Mouse (Mus musculus) fat pad, adult 2 months (tissue): ENCODE measurements around the gene Hectd4.
A peak's percentile ranks its signal among the peaks of the same experiment; 100 is the strongest.

ENCODE experiments used
- DNase-seq: peaks from one replicate; pipeline ENCODE4 v3.0.0-alpha.2; 2011; ENCODE audit warnings: low read depth, low spot score; ENCODE audit errors: extremely low read depth

The Hectd4 gene

DNA sequence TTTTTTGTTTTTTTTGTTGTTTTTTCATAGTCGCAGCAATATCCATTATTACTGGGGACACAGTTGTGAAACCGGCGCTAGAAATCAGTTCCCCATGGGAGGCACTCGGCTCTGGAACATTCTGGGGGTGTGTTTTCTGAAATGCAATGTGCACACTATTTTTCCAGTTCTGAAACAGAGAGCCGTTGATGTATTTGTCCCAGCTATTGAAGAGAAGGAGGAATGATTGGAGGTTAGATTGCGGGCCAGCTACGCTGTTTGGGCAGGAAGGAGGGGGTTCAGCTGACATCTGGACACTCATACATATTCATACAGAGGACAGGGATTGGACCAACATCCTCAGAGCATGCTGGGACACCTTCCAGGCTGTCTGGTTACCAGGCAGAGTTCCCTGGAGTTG lies 169.1 kb downstream of the Hectd4 start:
- DNase-seq: no peak

- DNase-seq: no peak
Measured at GRCm38 (mm10) chr5:121389691-121390090, 169.7 kb downstream of the Hectd4 start.

DNA sequence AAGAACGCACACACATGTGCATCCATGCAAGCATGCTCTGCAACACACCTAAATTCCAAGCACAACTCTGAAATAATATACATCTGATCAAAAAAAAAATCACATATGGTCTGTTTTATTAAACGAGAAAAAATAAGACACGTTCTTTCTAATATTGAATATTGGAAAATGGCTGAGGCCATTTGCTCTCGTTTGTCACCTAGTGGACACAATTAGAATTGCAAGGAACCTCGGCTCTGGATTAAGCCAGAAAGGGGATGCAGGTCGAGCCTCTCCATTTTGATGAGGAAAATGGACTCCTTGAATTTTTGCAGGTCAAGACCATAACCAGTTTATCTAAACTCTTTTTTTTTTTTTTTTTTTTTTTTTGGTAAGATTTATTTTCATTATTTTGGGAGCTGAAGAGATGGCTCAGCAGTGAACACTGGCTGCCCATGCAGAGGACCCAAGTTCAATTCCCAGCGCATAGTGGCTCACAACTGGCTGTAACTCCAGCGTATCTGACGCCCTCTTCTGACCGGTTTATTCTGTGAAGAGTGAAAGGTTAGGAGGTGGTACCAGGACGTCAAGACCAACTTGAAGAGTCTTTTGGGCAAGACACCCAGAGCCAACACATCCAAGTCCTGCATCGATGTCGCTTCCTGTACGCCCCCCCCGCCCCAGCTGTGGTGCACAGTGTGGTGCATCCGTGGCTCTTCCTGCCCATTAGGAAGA lies 172.8 kb downstream of the Hectd4 start:
- DNase-seq: no peak

DNA sequence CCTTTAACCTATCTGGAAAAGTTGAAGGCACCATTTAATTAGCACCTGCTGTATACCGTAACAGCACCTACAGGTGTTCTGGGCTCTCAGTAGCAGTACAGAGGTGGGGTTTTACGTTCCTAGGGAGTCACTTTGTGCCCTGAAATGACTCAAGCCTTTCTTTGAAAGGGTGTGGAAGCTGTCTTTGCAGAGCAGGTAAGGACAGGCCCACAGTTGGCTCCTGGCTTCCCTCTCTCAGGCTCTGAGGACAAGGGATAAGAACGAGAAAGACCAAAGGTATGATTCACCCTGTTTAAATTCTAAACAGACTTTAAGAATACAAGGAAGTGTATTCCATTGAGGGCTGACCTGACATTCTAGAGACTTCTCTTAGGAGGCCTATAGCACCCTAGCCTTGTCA lies 173.4 kb downstream of the Hectd4 start:
- DNase-seq: no peak

DNA sequence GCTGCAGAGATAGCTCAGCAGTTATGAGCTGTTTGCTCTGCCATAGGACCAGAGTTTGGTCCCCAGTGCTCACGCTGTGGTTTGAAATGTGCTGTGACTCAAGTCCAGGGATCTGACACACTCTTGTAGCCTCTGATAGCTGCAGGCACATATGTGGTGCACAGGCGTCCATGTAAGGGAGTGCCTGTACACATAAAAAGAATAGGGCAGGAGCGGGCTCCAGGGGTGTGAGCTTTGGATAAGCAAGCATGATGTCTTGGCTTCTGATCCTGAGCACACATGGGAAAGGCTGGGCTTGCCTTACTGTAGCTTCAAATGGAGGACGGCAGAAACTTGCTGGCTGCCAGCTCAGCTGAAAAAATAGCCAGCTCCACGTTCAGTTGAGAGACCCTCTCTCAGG lies 175.6 kb downstream of the Hectd4 start:
- DNase-seq: no peak

DNA sequence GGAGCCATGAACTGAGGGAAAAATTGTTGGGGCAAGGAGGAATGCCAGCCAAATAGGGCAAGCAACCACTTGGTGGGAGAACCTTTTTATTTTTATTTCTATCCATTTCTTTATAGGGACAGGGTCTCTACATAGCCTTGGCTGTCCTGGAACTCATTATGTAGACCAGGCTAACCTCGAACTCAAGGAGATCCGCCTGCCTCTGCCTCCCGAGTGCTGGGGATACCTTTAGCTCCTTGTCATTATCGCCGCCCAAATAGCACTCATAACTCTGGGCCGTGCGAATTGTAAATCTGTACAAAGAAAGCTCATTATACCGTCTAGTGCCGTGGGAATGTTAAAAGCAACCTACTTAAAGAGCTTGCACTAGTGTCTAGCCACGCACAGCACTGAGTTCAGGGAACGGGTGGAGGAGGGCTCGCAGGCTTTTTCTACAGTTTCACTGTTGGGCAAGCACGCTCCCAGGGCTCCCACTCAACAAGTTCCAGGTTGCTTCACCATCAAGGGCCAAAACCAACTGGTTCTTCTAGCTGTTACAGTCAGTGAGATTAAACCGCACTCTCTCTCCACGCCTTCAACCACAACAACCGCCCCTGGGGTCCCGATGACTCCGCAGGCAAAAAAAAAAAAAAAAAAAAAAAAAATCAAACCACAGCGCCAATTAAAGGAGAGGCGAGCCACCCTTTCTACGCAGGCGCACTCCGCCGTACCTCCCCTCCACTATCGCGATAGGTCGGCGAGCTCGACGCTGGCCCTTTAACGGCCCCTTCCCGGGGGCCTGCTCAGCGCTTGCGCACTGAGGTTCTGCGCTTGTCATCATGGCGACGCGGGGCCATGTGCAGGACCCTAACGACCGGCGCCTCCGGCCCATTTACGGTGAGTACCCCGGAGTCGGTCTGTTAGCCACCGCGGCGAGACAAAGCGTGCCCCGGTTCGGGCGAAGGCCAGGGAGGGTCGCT lies 177.4 kb downstream of the Hectd4 start, which contains the start of gene Naa25:
TSS of gene Naa25 (plus strand) at position 750 of the 959 bp plus-strand sequence.
- DNase-seq: peak; percentile 94

- DNase-seq: no peak
Measured at GRCm38 (mm10) chr5:121398146-121398964, 178.3 kb downstream of the Hectd4 start.

- DNase-seq: no peak
Measured at GRCm38 (mm10) chr5:121398965-121399462, 179.0 kb downstream of the Hectd4 start.

DNA sequence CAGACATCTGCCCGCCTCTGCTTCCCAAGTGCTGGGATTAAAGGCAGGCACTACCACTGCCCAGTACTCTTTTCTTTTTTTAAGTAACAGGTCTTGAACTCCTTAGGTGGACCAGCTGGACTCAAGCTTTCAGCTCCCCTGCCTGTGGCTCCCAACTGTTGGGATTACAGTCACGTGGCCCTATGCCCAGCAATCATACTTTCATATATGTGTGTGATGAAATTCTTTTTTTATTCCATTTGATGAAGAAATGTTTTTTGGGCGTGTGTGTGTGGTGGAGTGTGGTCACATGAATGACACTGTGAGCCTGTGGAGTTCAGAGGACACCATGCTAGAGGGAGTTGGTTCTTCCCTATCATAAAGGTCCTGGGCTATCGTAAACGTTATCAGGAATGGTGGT lies 179.5 kb downstream of the Hectd4 start:
- no peak for DNase-seq

- no peak for DNase-seq
Measured at GRCm38 (mm10) chr5:121400064-121400463, 180.0 kb downstream of the Hectd4 start.

- no peak for DNase-seq
Measured at GRCm38 (mm10) chr5:121400849-121401248, 180.8 kb downstream of the Hectd4 start.

DNA sequence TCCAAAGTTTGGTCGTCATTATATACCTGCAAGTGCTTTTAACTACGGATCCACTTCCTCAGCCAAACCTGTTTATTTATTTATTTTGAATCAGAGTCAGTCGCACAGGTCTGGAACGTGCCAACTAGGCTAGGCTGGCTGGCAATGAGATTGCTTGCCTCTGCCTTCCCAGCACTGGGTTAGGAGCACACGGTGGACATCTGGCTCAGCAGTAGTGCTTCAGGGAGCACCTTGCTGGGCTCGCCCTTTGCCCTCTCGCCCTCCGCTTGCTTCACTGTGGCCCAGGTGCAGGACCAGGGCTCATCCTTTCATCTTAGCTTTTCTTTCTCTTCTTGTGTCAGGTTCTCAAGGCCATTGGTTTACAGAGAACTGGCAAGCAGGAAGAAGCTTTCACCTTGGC lies 187.8 kb downstream of the Hectd4 start:
- no peak for DNase-seq

- no peak for DNase-seq
Measured at GRCm38 (mm10) chr5:121410975-121411374, 191.0 kb downstream of the Hectd4 start.
